Mouse (Mus musculus): ENCODE data around the gene Sdk2. TPM values are rescaled to one million over a fixed set of nuclear protein-coding genes. Genes with fewer than 3 reads are reported as not detected.

Gene Sdk2
- polyA plus RNA-seq, 1 experiment from 2014 or later, result 3.5 TPM

GRCm38 (mm10) chr11:114064871-114065388 is 1.9 kb downstream of the Sdk2 start:
- peaks cover 14% of the 10 kb centered on the region for H3K4me1 ChIP-seq (ENCODE audit: insufficient read depth)
- under 1% methylated on average over 32 of the region's 32 CpGs for WGBS
- ATAC-seq (ENCODE audit: insufficient read depth) (no peak), DNase-seq (peak; percentile 65)
- peak overlapping the region; percentile 71 for H3K9ac ChIP-seq
- TF ChIP-seq CTCF (IDR thresholded peaks at IDR 0.05; ENCODE audit: low read depth), result peak; percentile 50
- H3K4me3 ChIP-seq (ENCODE audit: low read depth, low read length), result peak overlapping the region; percentile 64
- no peaks in the 10 kb centered on the region for H3K9me3 ChIP-seq (ENCODE audit: low read depth, low read length)
- H3K27ac ChIP-seq (ENCODE audit: low read depth), result no peak overlapping the region
- H3K27me3 ChIP-seq (ENCODE audit: insufficient read depth, low read length), result peaks cover 31% of the 10 kb centered on the region
- peak overlapping the region; percentile 96 for H3K4me2 ChIP-seq
- no peaks in the 10 kb centered on the region for H3K36me3 ChIP-seq (ENCODE audit: insufficient read depth)

- WGBS, result 30% methylated on average over 7 of the region's 7 CpGs
- Histone ChIP-seq H3K9ac (no peak overlapping the region), H3K4me1 (ENCODE audit: insufficient read depth) (peaks cover 11% of the 10 kb centered on the region), H3K36me3 (ENCODE audit: insufficient read depth) (no peaks in the 10 kb centered on the region), H3K9me3 (ENCODE audit: low read depth, low read length) (no peaks in the 10 kb centered on the region), H3K4me2 (no peak overlapping the region), H3K27ac (ENCODE audit: low read depth) (peak overlapping the region; percentile 10; the same call in 1 of the 2 replicates), H3K4me3 (ENCODE audit: low read depth, low read length) (no peak overlapping the region), H3K27me3 (ENCODE audit: insufficient read depth, low read length) (peaks cover 28% of the 10 kb centered on the region)
- no peak for ATAC-seq (ENCODE audit: insufficient read depth)
- peak; percentile 21; the same call in 1 of the 2 replicates for TF ChIP-seq CTCF (IDR thresholded peaks at IDR 0.05; ENCODE audit: low read depth)
- DNase-seq, result peak; percentile 69
Observed at GRCm38 (mm10) chr11:114061946-114062345, 4.9 kb downstream of the Sdk2 start.

- WGBS, result 50% methylated on average over 2 of the region's 2 CpGs
- TF ChIP-seq CTCF (IDR thresholded peaks at IDR 0.05; ENCODE audit: low read depth), result no peak
- H3K4me2 ChIP-seq, result no peak overlapping the region
- no peak overlapping the region for H3K4me3 ChIP-seq (ENCODE audit: low read depth, low read length)
- no peaks in the 10 kb centered on the region for H3K9me3 ChIP-seq (ENCODE audit: low read depth, low read length)
- H3K27ac ChIP-seq (ENCODE audit: low read depth), result 0 out of 2 replicates have a peak overlapping the region, but pooled peaks have one; percentile 10
- peaks cover 26% of the 10 kb centered on the region for H3K27me3 ChIP-seq (ENCODE audit: insufficient read depth, low read length)
- peaks cover 11% of the 10 kb centered on the region for H3K4me1 ChIP-seq (ENCODE audit: insufficient read depth)
- DNase-seq, result no peak
- no peak overlapping the region for H3K9ac ChIP-seq
- ATAC-seq (ENCODE audit: insufficient read depth), result no peak
- H3K36me3 ChIP-seq (ENCODE audit: insufficient read depth), result no peaks in the 10 kb centered on the region
Observed at GRCm38 (mm10) chr11:114061265-114061664, 5.6 kb downstream of the Sdk2 start.

GRCm38 (mm10) chr11:114056351-114056750 is 10.5 kb downstream of the Sdk2 start:
- Histone ChIP-seq H3K9ac (no peak overlapping the region), H3K36me3 (ENCODE audit: insufficient read depth) (no peaks in the 10 kb centered on the region), H3K9me3 (ENCODE audit: low read depth, low read length) (no peaks in the 10 kb centered on the region), H3K27ac (ENCODE audit: low read depth) (no peak overlapping the region), H3K4me2 (no peak overlapping the region), H3K4me1 (ENCODE audit: insufficient read depth) (peaks cover 1% of the 10 kb centered on the region), H3K4me3 (ENCODE audit: low read depth, low read length) (no peak overlapping the region), H3K27me3 (ENCODE audit: insufficient read depth, low read length) (no peaks in the 10 kb centered on the region)
- DNase-seq (no peak), ATAC-seq (ENCODE audit: insufficient read depth) (no peak)
- 39% methylated on average over 2 of the region's 2 CpGs for WGBS
- TF ChIP-seq CTCF (IDR thresholded peaks at IDR 0.05; ENCODE audit: low read depth), result no peak

- Histone ChIP-seq H3K27me3 (ENCODE audit: insufficient read depth, low read length) (no peaks in the 10 kb centered on the region), H3K4me1 (ENCODE audit: insufficient read depth) (no peaks in the 10 kb centered on the region; the same call in 1 of the 2 replicates), H3K27ac (ENCODE audit: low read depth) (no peak overlapping the region), H3K4me2 (no peak overlapping the region), H3K4me3 (ENCODE audit: low read depth, low read length) (no peak overlapping the region), H3K36me3 (ENCODE audit: insufficient read depth) (no peaks in the 10 kb centered on the region), H3K9me3 (ENCODE audit: low read depth, low read length) (no peaks in the 10 kb centered on the region), H3K9ac (no peak overlapping the region)
- TF ChIP-seq CTCF (IDR thresholded peaks at IDR 0.05; ENCODE audit: low read depth), result no peak
- DNase-seq (no peak), ATAC-seq (ENCODE audit: insufficient read depth) (no peak)
- WGBS, result 66% methylated on average over 17 of the region's 17 CpGs
Observed at GRCm38 (mm10) chr11:114054581-114055315, 12.1 kb downstream of the Sdk2 start.

- peaks cover 16% of the 10 kb centered on the region for H3K4me1 ChIP-seq (ENCODE audit: insufficient read depth)
- no peak for DNase-seq
- no peak overlapping the region for H3K4me2 ChIP-seq
- H3K36me3 ChIP-seq (ENCODE audit: insufficient read depth), result no peaks in the 10 kb centered on the region
- no peak overlapping the region for H3K4me3 ChIP-seq (ENCODE audit: low read depth, low read length)
- no peaks in the 10 kb centered on the region for H3K27me3 ChIP-seq (ENCODE audit: insufficient read depth, low read length)
- whole genome bisulfite sequencing, result 54% methylated on average over 4 of the region's 4 CpGs
- no peak for ATAC-seq (ENCODE audit: insufficient read depth)
- H3K9ac ChIP-seq, result no peak overlapping the region
- H3K27ac ChIP-seq (ENCODE audit: low read depth), result no peak overlapping the region
- H3K9me3 ChIP-seq (ENCODE audit: low read depth, low read length), result 0 out of 2 replicates have a peak, but pooled peaks cover 4% of the 10 kb centered on the region
- TF ChIP-seq CTCF (IDR thresholded peaks at IDR 0.05; ENCODE audit: low read depth), result no peak
Observed at GRCm38 (mm10) chr11:114051361-114051760, 15.5 kb downstream of the Sdk2 start.

- ATAC-seq (ENCODE audit: insufficient read depth) (no peak), DNase-seq (no peak)
- TF ChIP-seq CTCF (IDR thresholded peaks at IDR 0.05; ENCODE audit: low read depth), result no peak
- Histone ChIP-seq H3K27me3 (ENCODE audit: insufficient read depth, low read length) (no peaks in the 10 kb centered on the region), H3K36me3 (ENCODE audit: insufficient read depth) (no peaks in the 10 kb centered on the region), H3K9me3 (ENCODE audit: low read depth, low read length) (0 out of 2 replicates have a peak, but pooled peaks cover 4% of the 10 kb centered on the region), H3K4me3 (ENCODE audit: low read depth, low read length) (no peak overlapping the region), H3K4me1 (ENCODE audit: insufficient read depth) (peaks cover 16% of the 10 kb centered on the region), H3K27ac (ENCODE audit: low read depth) (no peak overlapping the region), H3K9ac (no peak overlapping the region), H3K4me2 (no peak overlapping the region)
- 55% methylated on average over 3 of the region's 3 CpGs for WGBS
Observed at GRCm38 (mm10) chr11:114050511-114050910, 16.3 kb downstream of the Sdk2 start.
